Mouse (Mus musculus) testis, postnatal 10 days (tissue): ENCODE results near the gene Apbb2.
A peak's percentile ranks its signal among the peaks of the same experiment; 100 is the strongest.

Source experiments
- DNase-seq: peaks from one replicate; pipeline ENCODE4 v3.0.0; 2021; ENCODE audit warnings: low spot score

The Apbb2 gene

DNA sequence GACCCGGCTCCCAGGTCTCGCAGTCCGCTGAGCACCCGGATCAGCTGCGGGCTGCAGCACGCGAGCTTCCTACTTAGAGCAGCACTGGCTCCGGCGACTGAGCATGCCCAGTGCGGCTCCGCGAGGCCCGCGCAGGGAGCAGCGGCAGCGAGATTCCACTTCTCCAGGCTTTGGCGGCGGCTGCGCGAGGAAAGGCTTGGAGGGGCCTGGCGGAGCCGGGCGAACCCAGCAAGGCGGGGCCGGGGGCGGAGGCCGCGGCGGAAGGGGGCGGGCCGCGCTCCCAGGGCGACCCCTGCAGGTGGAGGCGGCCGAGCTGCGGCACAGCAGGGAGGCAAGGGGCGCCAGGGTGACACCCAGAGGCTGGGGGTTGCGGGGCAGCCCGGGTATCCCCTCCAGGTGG is at the start of gene Apbb2:
Apbb2 (minus strand) TSS at position 188 of the 400 bp plus-strand sequence.
- DNase-seq: peak; percentile 94

- no peak for DNase-seq
Observed at GRCm38 (mm10) chr5:66654220-66654619, 35.6 kb upstream of the Apbb2 start.

GRCm38 (mm10) chr5:66647504-66647903 is 28.9 kb upstream of the Apbb2 start:
- DNase-seq: no peak

- DNase-seq: no peak
Observed at GRCm38 (mm10) chr5:66643260-66643659, 24.7 kb upstream of the Apbb2 start.

- DNase-seq: no peak
Observed at GRCm38 (mm10) chr5:66642156-66642555, 23.6 kb upstream of the Apbb2 start.

DNA sequence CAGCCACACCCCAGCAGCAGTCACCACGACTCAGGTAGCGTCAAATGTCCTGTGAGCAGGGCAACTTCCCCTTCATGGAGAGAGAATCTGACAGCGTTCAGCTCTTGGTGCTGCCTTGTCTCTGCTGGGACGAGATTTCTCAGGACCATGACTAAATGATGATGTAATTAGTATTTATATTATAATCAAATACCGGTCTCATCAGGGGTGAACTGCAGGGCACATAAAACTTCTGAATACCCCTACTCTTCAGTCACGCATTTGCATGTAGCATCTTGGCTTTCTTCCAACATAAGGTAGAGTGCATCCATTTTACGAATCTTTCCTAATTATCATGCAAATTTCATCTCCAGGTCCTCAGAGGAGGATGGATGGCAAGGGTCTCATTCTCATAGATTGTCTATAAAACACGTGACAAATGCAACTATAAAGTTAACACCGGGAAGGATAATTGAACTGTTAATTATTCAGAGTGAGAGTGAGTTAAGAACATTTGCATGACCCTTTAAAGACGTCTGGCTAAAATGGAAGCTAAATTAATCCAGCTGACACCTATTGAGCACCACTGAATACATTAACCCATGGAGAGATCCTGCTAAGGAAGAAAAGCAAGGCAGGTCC is 17.0 kb upstream of the Apbb2 start:
- DNase-seq: no peak

DNA sequence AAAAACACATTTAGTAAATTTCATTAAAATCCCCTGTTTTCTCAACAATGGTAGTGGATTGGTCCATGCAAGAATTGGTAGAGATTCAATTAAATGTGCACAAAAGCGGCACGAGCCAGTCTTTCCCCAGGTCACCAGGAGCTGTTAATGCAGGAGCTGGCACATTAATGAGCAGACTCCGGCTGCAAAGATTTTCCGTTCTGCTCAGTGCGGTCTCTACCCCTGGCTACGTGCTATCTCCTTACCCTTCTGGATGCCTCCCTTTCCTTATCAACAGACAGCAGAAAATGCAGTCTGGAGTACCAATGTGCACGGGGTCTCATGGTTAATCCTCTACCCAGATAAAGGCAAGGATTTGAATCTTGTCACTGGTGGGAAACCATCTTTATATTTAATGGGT is 9.2 kb upstream of the Apbb2 start:
- DNase-seq: no peak

- peak; percentile 86 for DNase-seq
Observed at GRCm38 (mm10) chr5:66620191-66620625, 1.6 kb upstream of the Apbb2 start.

DNA sequence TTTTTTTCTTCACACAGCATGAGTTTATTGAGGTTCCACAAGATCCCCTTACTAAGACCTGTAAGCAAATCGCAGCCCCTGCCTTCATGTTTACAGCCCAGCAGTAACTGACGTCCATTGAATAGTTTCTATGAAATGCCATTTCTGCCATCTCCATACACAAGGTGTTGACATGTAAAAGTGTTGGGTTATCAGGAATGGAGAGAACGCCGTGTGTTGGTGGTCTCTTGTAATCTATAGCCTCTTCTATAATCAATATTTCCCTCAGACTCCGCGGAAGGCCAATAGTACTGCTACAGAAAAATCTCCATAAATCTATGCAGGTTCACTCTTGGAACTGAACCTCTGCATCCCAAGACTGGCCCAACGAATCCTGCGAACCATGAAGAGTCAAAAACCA is 1.1 kb upstream of the Apbb2 start:
- no peak for DNase-seq

- no peak for DNase-seq
Observed at GRCm38 (mm10) chr5:66619195-66619594, 611 bp upstream of the Apbb2 start.

DNA sequence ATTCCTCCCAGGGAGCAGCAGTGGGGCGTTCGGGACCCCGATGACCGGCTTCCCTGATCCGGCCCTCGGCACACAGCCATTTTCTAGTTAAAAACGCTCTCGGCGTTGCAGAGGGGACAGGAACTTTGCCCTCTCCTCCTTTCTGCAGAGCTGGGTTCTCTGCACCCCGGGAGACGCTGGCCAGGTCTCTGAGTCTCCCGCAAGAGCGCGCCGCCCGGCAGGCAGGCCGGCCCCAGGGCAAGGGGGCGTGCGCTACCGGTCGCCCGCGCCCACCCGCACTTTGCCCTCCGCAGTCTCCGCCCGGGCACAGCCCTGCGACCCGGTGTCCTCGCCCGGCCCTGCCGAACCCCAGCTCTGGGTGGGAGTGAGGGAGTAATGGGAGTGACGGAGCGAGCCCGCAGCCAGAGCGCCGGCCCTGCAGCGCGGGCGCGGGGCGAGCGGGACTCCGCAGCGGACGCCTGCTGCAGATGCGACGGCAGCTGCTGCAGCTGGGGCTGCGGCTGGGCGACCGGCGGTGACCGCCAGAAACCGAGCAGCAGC is 593 bp downstream of the Apbb2 start:
- no peak for DNase-seq

DNA sequence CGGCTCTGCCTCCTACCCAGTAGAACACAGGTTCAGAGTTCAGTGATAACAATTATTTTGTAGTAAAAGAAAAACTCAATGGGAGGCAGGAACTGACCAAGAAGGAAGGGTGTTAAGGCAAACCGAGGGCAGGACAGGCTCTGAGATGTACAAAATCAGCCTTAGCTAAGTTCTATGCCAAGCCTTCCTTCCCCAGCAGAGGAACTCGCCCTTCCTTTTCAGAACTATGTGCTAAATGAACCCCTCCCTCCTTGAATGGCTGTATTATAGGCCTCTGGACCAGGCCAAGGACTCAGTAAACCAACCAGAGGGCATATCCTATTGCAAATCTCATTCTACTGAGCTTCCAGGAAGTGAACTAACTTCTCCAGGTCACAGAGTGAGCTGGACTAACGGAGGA is 3.6 kb downstream of the Apbb2 start:
- no peak for DNase-seq

- no peak for DNase-seq
Observed at GRCm38 (mm10) chr5:66613725-66614124, 4.9 kb downstream of the Apbb2 start.

- DNase-seq: no peak
Observed at GRCm38 (mm10) chr5:66612964-66613363, 5.6 kb downstream of the Apbb2 start.

GRCm38 (mm10) chr5:66611851-66612250 is 6.7 kb downstream of the Apbb2 start:
- DNase-seq: no peak

DNA sequence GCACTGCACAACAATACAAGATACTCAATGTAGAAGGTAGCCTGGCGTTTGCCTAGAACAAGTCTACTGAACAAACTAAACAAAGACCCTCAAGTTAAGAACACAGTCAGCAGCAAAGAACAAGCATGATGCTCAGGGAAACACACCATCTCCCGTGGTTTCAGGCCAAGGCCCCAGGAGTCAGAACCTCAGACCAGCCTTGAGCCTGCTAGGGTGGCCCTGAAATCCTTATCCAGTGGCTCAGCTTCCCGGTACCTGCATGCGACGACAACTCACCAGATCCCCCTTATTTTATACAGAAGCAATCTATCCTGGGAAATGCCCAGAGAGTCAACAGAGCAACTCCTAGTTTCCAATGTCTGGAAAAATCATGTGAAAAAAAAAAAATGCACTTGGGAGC is 7.2 kb downstream of the Apbb2 start:
- DNase-seq: no peak

GRCm38 (mm10) chr5:66610270-66610669 is 8.3 kb downstream of the Apbb2 start:
- no peak for DNase-seq

GRCm38 (mm10) chr5:66609306-66609705 is 9.3 kb downstream of the Apbb2 start:
- DNase-seq: no peak

GRCm38 (mm10) chr5:66607801-66608200 is 10.8 kb downstream of the Apbb2 start:
- no peak for DNase-seq

DNA sequence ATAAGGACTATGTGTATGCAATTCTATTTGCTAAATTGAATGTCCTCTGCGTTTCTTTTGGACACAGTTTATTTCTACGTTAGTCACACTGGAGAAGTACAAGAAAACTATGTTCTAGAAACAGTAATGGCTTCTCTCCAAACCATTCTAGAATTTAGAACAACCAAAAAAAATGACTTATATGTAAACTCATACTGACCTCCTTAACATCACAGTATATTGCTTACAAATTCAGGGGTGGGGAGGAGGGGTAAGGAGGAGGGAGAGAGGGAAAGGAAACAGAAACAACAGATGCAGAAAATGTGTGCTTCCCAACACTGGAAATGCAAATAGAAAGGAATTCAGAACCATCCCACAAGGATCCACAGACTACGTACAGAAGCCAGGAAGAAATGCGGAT is 11.4 kb downstream of the Apbb2 start:
- no peak for DNase-seq

- no peak for DNase-seq
Observed at GRCm38 (mm10) chr5:66605636-66606035, 12.9 kb downstream of the Apbb2 start.

GRCm38 (mm10) chr5:66604423-66604822 is 14.2 kb downstream of the Apbb2 start:
- no peak for DNase-seq

DNA sequence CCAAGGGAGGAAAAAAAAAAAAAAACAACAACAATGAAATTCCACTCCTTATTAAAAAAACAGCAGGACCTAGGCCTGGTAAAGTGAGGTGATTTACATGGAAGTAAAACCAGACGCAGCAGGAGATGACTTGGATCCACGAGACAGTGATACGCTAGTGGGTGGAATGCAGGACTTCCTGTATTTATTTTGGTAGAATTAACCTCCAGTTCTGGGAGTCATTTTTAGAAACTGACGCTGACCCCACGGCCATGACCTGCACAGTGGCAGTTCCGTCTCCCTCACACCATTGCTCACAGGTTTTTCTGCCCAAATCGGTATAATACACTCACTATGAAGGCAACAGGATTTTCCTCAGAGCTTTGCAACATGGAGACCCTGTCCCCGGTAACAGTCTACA is 14.8 kb downstream of the Apbb2 start:
- no peak for DNase-seq

GRCm38 (mm10) chr5:66603223-66603622 is 15.4 kb downstream of the Apbb2 start:
- no peak for DNase-seq
